Mouse (Mus musculus) mouse trophoblast stem cell (cell line): Measurements from ENCODE around the gene Dlx1.

Source experiments
- in situ Hi-C, 2 experiments: fragments of 300-500 bp; cut with MseI, MboI; formaldehyde crosslinking; loops; 2 replicates in 1 of 2; 3 replicates in 1 of 2; pipeline ENCODE4 v1.15.1; 2025

The Dlx1 gene

DNA sequence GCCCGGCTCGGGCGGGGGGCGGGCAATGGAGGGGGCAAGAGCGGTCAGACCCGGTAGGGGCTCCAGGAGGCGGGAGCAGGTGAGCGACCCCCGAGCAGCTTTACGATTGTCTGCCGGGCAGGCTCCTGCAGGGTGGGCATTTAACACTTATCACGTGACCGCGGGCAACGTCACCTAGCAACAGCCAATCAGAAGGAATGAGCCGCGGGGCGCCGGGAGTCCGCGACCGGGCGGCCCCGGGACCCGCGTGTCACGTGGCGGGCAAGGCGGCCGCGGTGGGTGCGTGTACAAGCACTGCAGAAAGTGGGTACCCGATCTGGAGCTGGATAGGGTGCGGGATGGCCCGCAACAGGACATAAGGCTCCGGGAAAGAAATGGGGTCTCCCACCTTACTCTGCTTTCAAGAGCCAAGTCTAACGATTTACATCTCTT is 18.7 kb downstream of the Dlx1 start, which contains the start of gene Dlx2:
Dlx2 (minus strand) TSS at position 115 of the 432 bp plus-strand sequence.
- in situ Hi-C loops: loop anchor here in 1 of 2 experiments (5.0 kb wide), 1 partner anchor 94 kb away; the partner anchor contains the start of gene Metap1d

GRCm38 (mm10) chr2:71547829-71548228 is 19.9 kb downstream of the Dlx1 start:
- in situ Hi-C loops: loop anchor here in 1 of 2 experiments (5.0 kb wide), 1 partner anchor 96 kb away; the partner anchor contains the start of gene Metap1d

GRCm38 (mm10) chr2:71550330-71550729 is 22.4 kb downstream of the Dlx1 start:
- in situ Hi-C loops: no loop called here

GRCm38 (mm10) chr2:71551704-71552103 is 23.8 kb downstream of the Dlx1 start:
- in situ Hi-C loops: no loop called here

GRCm38 (mm10) chr2:71556071-71556470 is 28.2 kb downstream of the Dlx1 start:
- in situ Hi-C loops: no loop called here

DNA sequence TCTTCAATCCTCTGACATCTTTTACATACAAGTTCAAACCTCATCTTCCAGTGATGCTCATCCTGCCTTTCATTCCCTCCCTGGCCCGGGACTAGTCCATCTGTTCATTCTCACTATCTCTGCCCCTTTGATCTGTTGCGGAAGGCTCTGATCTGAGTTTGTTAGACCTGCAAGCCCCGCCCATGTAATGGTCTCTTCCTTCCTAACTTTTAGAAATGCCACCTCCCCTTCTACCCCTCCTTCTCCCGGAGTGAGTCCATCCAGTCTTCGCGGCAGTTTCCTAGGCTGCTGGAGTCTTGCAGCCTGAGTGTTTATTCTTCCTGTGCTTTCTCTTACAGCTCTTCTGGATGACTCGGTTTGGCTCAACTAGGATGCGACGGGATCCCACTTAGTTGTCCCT is 38.6 kb downstream of the Dlx1 start:
- in situ Hi-C loops: no loop called here

DNA sequence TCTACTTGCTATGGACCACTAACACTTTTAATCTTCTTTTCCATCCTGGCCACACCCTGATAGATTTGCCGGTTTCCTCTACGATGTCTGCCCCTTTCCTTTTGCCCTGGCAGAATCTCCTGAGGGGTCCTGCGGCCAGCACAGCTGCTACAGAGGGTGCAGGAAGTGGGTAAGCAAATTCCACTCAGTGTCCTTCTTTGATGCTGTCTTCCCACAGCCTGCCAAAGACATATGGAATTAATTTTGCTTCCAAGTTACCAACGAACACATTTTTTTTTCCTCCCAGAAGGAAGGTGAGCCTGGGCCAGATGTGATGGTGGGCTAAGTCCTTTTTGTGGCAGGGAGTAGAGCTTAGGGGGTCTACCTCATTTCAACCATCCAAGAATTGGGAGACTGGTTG is 45.8 kb downstream of the Dlx1 start:
- in situ Hi-C loops: no loop called here

- in situ Hi-C loops: loop anchor here in 1 of 2 experiments (25.0 kb wide), 1 partner anchor 385 kb away; no protein-coding TSS in a partner anchor
Observed at GRCm38 (mm10) chr2:71577059-71577458, 49.1 kb downstream of the Dlx1 start.

GRCm38 (mm10) chr2:71580632-71581466 is 52.9 kb downstream of the Dlx1 start:
- in situ Hi-C loops: loop anchor here in 1 of 2 experiments (25.0 kb wide), 1 partner anchor 381 kb away; no protein-coding TSS in a partner anchor

DNA sequence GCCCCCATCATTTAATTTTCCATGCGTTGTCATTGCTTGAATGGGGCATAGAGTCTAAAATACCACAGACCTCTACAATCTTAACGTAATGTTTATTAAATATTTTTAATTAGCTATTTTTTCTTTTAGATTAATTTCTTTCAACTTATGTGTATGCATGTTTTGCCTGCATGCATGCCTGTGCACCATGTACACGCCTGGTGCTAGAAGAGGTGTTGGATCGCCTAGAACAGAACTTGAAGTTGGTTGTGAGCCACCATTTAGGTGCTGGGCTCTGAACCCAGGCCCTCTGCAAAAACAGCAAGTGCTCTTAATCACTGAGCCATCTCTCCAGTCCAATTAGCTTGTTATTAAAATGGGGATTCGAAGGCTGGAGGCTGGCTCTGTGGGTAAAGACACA is 53.6 kb downstream of the Dlx1 start:
- in situ Hi-C loops: loop anchor here in 1 of 2 experiments (25.0 kb wide), 1 partner anchor 381 kb away; no protein-coding TSS in a partner anchor
